ENCODE assay signal across 9 mouse cellular contexts in genomic region chr8:84956768-84957167, GRCm38 (mm10). TPM values are rescaled to one million over a fixed set of nuclear protein-coding genes. Genes with fewer than 3 reads are reported as not detected.
DNase-seq lines count a peak whose midpoint lies in the region; ATAC-seq and TF ChIP-seq lines count a peak whose summit lies in the region.
"Had no signal": no experiment of that assay in that cellular context is flagged by ENCODE, and none has a peak within 500 bp of the region (broad histone marks: within the 10 kb centered on the region; RNA-seq: fewer than 3 reads in every experiment).

No protein-coding gene starts in this region.

- H3K27me3 ChIP-seq in liver, embryonic 12.5 days (replicated peaks): peaks cover 21% of the 10 kb centered on the region
- H3K27me3 ChIP-seq in hindbrain, postnatal 0 days (ENCODE audit: insufficient read depth, low read length): no peaks in the 10 kb centered on the region

- no peak overlapping the region for H3K4me3 ChIP-seq in liver, embryonic 12.5 days
- H3K4me3 ChIP-seq in hindbrain, postnatal 0 days (ENCODE audit: low read length): no peak overlapping the region
- H3K4me3 ChIP-seq: myocyte had no signal

- peaks cover 9% of the 10 kb centered on the region for H3K4me1 ChIP-seq in liver, embryonic 12.5 days
- no peaks in the 10 kb centered on the region for H3K4me1 ChIP-seq in hindbrain, postnatal 0 days (ENCODE audit: insufficient read depth, low read length)

- no peak overlapping the region for H3K9ac ChIP-seq in liver, embryonic 12.5 days
- H3K9ac ChIP-seq in hindbrain, postnatal 0 days (replicated peaks; ENCODE audit: low read length): no peak overlapping the region

- no peak overlapping the region for H3K27ac ChIP-seq in liver, embryonic 12.5 days
- no peak overlapping the region for H3K27ac ChIP-seq in hindbrain, postnatal 0 days

- WGBS in liver, embryonic 12.5 days (ENCODE audit: insufficient replicate concordance): 45% methylated on average over 2 of the region's 2 CpGs
- 45% methylated on average over 2 of the region's 2 CpGs for WGBS in hindbrain, postnatal 0 days

- no peak overlapping the region for H3K4me2 ChIP-seq in liver, embryonic 12.5 days
- H3K4me2 ChIP-seq in hindbrain, postnatal 0 days (ENCODE audit: low read depth, low read length): no peak overlapping the region

- peaks cover 62% of the 10 kb centered on the region for H3K36me3 ChIP-seq in liver, embryonic 12.5 days
- H3K36me3 ChIP-seq in hindbrain, postnatal 0 days (ENCODE audit: insufficient read depth, low read length): no peaks in the 10 kb centered on the region

- H3K9me3 ChIP-seq in liver, embryonic 12.5 days (replicated peaks): no peaks in the 10 kb centered on the region
- no peaks in the 10 kb centered on the region for H3K9me3 ChIP-seq in hindbrain, postnatal 0 days (ENCODE audit: low read length)

- no peak for ATAC-seq in liver, embryonic 12.5 days
- ATAC-seq in hindbrain, postnatal 0 days: peak; percentile 34; the same call in 1 of the 2 replicates

- peak; percentile 80 for DNase-seq in liver
- DNase-seq in T-cell, adult 2 months (ENCODE audit: low spot score): peak; percentile 69
- peak; percentile 90 to 96 for DNase-seq in cerebellum, postnatal 10 days
- DNase-seq in hindbrain, postnatal 0 days (ENCODE audit: low spot score): peak; percentile 90
- peak; percentile 86 for DNase-seq in lung, postnatal 36 days
- peak; percentile 76 to 89 for DNase-seq in spleen, postnatal 10 days (ENCODE audit: low spot score in 2 of 2)

- peak; percentile 94 for TF ChIP-seq CTCF in hindbrain, postnatal 0 days (IDR thresholded peaks at IDR 0.05; ENCODE audit: low read depth)

RNA-seq across cellular contexts. Expression of gene Rtbdn, which starts 10.0 kb away (rescaled TPM):
- polyA plus RNA-seq in liver, embryonic 12.5 days (2016; fragmentation: Nextera tagmentation; extraction: Ambion mirVana): 0.39 and 0.60 TPM in 2 replicates
- total RNA-seq in hindbrain, postnatal 0 days (2014; rRNA removed): 5.8 and 11.6 TPM in 2 replicates
- 3.5 and 4.1 TPM in 2 replicates for polyA plus RNA-seq in hindbrain, postnatal 0 days (2015; fragmentation: Nextera tagmentation; extraction: Ambion mirVana)
- polyA plus RNA-seq: myocyte had no signal

RNA-seq across cellular contexts. Expression of gene Gm49661, which starts 12.5 kb away (rescaled TPM):
- polyA plus RNA-seq in liver, embryonic 12.5 days (2016; fragmentation: Nextera tagmentation; extraction: Ambion mirVana): 1.1 TPM in 1 of 2 replicates, not detected in the other
- total RNA-seq in hindbrain, postnatal 0 days (2014; rRNA removed): not detected in 2 replicates
- polyA plus RNA-seq in hindbrain, postnatal 0 days (2015; fragmentation: Nextera tagmentation; extraction: Ambion mirVana): not detected in 2 replicates
- polyA plus RNA-seq: heart, embryonic 14.5 days; myocyte had no signal

RNA-seq across cellular contexts. Expression of gene Prdx2, which starts 12.6 kb away (rescaled TPM):
- 1,859 and 1,895 TPM in 2 replicates for polyA plus RNA-seq in liver, embryonic 12.5 days (2016; fragmentation: Nextera tagmentation; extraction: Ambion mirVana)
- total RNA-seq in hindbrain, postnatal 0 days (2014; rRNA removed): 688 and 763 TPM in 2 replicates
- 925 and 937 TPM in 2 replicates for polyA plus RNA-seq in hindbrain, postnatal 0 days (2015; fragmentation: Nextera tagmentation; extraction: Ambion mirVana)

RNA-seq across cellular contexts. Expression of gene Rnaseh2a, which starts 12.8 kb away (rescaled TPM):
- polyA plus RNA-seq in liver, embryonic 12.5 days (2016; fragmentation: Nextera tagmentation; extraction: Ambion mirVana): 149 and 150 TPM in 2 replicates
- total RNA-seq in hindbrain, postnatal 0 days (2014; rRNA removed): 37.3 and 45.9 TPM in 2 replicates
- polyA plus RNA-seq in hindbrain, postnatal 0 days (2015; fragmentation: Nextera tagmentation; extraction: Ambion mirVana): 59.0 and 59.7 TPM in 2 replicates

RNA-seq across cellular contexts. Expression of gene Mast1, which starts 19.6 kb away (rescaled TPM):
- polyA plus RNA-seq in liver, embryonic 12.5 days (2016; fragmentation: Nextera tagmentation; extraction: Ambion mirVana): 0.18 TPM in 2 replicates
- 70.9 and 83.0 TPM in 2 replicates for total RNA-seq in hindbrain, postnatal 0 days (2014; rRNA removed)
- 61.9 and 69.5 TPM in 2 replicates for polyA plus RNA-seq in hindbrain, postnatal 0 days (2015; fragmentation: Nextera tagmentation; extraction: Ambion mirVana)
- polyA plus RNA-seq: myocyte had no signal
